Mouse (Mus musculus): ENCODE results near the gene Rpia.
A peak's percentile ranks its signal among the peaks of the same experiment; 100 is the strongest.

Rpia gene

GRCm38 (mm10) chr6:70805267-70805666 is 13.2 kb upstream of the Rpia start:
- DNase-seq (ENCODE audit: low read depth), result no peak

- DNase-seq (ENCODE audit: low read depth), result no peak
Observed at GRCm38 (mm10) chr6:70804632-70805031, 12.6 kb upstream of the Rpia start.

GRCm38 (mm10) chr6:70797581-70798251 is 5.7 kb upstream of the Rpia start:
- no peak for DNase-seq (ENCODE audit: low read depth)

- no peak for DNase-seq (ENCODE audit: low read depth)
Observed at GRCm38 (mm10) chr6:70796940-70797339, 4.9 kb upstream of the Rpia start.

- DNase-seq (ENCODE audit: low read depth), result no peak
Observed at GRCm38 (mm10) chr6:70792644-70793043, 612 bp upstream of the Rpia start.

GRCm38 (mm10) chr6:70790852-70791761 is 925 bp downstream of the Rpia start:
- DNase-seq (ENCODE audit: low read depth), result no peak

GRCm38 (mm10) chr6:70790034-70790650 is 1.9 kb downstream of the Rpia start:
- no peak for DNase-seq (ENCODE audit: low read depth)

GRCm38 (mm10) chr6:70789134-70789533 is 2.9 kb downstream of the Rpia start:
- no peak for DNase-seq (ENCODE audit: low read depth)

GRCm38 (mm10) chr6:70787524-70787923 is 4.5 kb downstream of the Rpia start:
- DNase-seq (ENCODE audit: low read depth), result no peak

GRCm38 (mm10) chr6:70785852-70786251 is 6.2 kb downstream of the Rpia start:
- DNase-seq (ENCODE audit: low read depth), result no peak

GRCm38 (mm10) chr6:70784811-70785210 is 7.2 kb downstream of the Rpia start:
- no peak for DNase-seq (ENCODE audit: low read depth)

- DNase-seq (ENCODE audit: low read depth), result no peak
Observed at GRCm38 (mm10) chr6:70781336-70781735, 10.7 kb downstream of the Rpia start.

- no peak for DNase-seq (ENCODE audit: low read depth)
Observed at GRCm38 (mm10) chr6:70774372-70774771, 17.7 kb downstream of the Rpia start.

GRCm38 (mm10) chr6:70773769-70774168 is 18.3 kb downstream of the Rpia start:
- no peak for DNase-seq (ENCODE audit: low read depth)

GRCm38 (mm10) chr6:70768769-70769168 is 23.3 kb downstream of the Rpia start:
- peak; percentile 46 for DNase-seq (ENCODE audit: low read depth)

- no peak for DNase-seq (ENCODE audit: low read depth)
Observed at GRCm38 (mm10) chr6:70765076-70765475, 27.0 kb downstream of the Rpia start.

- DNase-seq (ENCODE audit: low read depth), result no peak
Observed at GRCm38 (mm10) chr6:70764551-70764950, 27.5 kb downstream of the Rpia start.

- DNase-seq (ENCODE audit: low read depth), result no peak
Observed at GRCm38 (mm10) chr6:70763881-70764280, 28.2 kb downstream of the Rpia start.

GRCm38 (mm10) chr6:70762659-70763058 is 29.4 kb downstream of the Rpia start:
- DNase-seq (ENCODE audit: low read depth), result no peak

GRCm38 (mm10) chr6:70760951-70761350 is 31.1 kb downstream of the Rpia start:
- DNase-seq (ENCODE audit: low read depth), result no peak

- no peak for DNase-seq (ENCODE audit: low read depth)
Observed at GRCm38 (mm10) chr6:70754833-70755232, 37.2 kb downstream of the Rpia start.

- DNase-seq (ENCODE audit: low read depth), result no peak
Observed at GRCm38 (mm10) chr6:70752351-70752750, 39.7 kb downstream of the Rpia start.

GRCm38 (mm10) chr6:70751898-70752273 is 40.1 kb downstream of the Rpia start:
- no peak for DNase-seq (ENCODE audit: low read depth)

All from fibroblast of lung, adult 2 months (primary cell).